Mouse (Mus musculus) 3T3-L1 (cell line): Measurements from ENCODE around the gene Ccdc6.

Experiments used
- DNase-seq: peaks from one replicate; pipeline ENCODE4 v3.0.0-alpha.2; 2015; ENCODE audit warnings: low read depth, low spot score

Ccdc6 gene

DNA sequence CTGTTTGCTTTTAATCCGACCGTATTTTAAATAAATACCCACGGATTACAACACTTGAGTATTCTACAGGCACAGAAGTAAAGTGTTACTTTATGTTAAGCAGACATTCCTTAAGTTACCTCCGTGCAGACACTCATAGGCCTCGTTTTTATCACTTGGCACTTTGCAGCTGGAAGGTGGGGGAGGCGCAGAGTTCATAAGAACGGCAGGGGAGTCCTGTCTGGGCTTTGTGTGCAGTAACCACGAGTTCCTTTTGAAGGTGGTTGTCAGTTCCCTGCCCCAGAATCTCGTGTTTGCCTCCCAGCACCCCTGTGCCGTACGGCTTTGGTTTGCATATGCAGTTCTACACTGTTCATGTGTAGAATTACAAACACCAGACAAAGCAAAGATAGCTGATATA, 70.7 kb downstream of the Ccdc6 start:
- DNase-seq: no peak

DNA sequence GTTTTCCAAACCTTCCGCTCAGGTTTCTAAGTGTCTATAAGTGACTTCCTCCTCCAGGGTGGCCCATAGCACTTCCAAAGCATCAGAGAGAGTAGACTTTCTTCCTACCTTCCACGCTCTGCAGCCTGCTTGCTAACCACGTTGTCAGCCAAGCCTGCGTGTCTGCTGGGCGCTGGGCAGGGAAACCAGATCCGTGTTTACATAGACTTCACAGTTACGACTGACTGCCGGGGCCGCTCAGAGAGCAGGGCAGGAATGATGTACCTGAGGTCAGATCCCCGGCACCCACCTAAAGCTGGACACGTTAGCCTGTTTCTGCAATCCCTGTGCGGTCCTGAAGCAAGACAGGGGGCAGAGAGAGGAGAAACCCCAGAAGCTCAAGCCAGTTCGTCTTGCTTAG, 71.5 kb downstream of the Ccdc6 start:
- no peak for DNase-seq

DNA sequence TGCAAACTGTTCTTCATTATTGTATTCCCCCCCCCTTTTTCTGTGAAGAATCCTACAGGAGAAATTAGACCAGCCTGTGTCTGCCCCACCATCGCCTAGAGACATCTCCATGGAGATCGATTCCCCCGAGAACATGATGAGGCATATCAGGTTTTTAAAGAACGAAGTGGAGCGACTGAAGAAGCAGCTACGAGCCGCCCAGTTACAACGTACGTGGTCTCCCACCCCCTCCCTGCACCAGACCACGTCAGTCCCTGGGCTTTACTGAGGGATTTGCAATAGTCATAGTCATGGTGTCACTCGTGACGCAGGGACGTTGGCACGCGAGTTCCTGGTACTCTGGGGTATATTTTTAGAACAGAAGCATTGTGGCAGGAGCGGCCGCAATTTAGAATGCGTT, 72.1 kb downstream of the Ccdc6 start:
- DNase-seq: no peak

DNA sequence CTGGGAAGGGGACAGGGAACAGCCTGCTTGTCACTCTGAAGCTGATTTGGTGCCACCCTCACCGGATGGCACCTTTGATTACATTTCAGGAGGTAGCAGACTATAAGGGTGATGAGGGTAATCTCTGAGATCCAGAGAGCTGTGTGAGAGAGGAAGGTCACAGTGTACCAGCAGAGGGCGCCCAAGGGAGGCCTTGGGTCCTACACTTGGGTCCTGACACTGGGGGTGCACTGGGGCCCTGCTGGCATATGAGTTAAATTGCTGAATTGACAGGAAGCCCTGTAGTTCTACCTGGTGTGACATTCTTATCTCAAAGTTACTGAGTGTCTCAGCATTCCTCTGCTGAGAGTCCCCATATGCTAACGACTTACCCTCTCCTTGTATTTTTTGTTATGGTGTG, 76.4 kb downstream of the Ccdc6 start:
- DNase-seq: peak; percentile 64

DNA sequence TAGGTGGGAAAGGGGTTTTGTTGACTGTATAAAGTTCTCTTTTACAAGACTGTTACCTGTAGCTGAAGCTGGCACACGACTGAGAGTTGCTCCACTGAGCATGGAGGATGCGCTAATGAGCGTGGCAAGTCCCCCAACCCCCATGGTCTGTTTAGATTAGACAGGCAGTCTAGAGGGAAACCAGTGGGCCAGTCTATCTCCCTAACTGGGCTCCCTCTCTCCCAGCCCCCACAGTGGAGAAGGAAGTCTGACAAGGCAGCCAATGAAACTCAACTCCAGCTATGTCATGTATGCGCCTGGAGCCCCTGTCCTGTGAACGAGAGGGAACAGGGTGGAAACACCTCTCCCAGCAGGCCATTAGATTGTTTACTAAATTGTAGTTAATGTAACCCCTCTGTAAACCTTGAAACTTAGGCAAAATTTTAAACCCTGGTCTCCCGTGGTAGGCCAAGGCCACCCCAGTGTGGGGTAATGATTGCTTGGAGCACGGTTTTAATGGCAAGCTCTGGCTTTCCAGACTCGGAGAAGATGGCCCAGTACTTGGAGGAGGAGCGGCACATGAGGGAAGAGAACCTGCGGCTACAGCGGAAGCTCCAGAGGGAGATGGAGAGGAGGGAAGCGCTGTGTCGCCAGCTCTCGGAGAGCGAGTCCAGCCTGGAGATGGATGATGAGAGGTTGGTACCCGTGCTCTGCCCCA, 77.7 kb downstream of the Ccdc6 start:
- DNase-seq: no peak

DNA sequence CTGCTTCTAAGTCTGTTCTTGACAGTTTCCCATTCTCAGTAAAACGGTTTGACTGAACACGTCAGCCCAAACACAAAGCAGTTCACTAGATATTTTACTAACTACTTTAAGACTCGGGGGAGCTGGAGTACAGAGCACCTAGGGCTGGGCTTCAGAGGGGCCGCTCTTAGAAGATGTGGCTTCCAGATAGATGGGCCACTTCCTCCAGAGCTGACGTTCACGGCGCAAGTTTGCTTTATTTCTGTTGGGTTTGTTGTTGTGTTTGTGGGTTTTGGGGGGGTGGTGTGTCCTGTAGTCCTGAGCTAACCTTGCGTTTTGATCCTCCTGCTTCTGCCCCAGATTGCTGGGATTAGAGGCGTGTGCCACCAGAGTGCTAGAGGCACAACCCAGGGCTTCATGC, 83.8 kb downstream of the Ccdc6 start:
- no peak for DNase-seq

DNA sequence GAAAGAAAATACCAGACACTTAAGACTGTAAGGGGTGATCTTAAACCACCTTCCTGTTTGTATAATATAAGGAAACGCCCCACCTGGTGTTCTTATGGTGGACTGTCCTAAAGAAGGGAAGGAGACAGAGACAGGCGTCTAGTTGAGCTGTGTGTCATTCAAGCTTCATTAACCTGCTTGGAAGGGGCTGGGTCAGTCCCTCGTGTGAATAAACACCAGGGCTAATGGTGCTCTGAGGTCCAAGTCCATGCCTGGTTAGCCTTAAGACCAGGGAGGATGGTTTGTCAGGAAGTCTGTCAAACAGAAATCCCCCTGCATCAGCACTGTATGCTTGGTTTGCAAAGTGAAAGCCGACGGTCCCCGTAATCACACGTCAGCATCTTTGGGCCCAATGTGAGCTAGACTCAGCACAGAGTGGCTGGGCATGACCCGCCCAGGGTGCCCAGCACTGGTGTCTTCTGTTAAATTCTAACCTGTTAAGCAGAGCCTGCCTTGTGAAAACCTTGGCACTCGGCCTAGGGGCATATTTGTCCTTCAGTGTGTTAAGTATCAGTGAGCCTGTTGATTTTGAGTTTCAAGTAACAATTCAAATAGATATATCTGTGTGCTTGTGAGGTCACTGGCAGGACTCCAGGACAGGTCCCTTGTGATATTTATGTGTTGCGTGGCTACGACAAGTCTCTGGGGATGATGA, 84.5 kb downstream of the Ccdc6 start:
- no peak for DNase-seq

DNA sequence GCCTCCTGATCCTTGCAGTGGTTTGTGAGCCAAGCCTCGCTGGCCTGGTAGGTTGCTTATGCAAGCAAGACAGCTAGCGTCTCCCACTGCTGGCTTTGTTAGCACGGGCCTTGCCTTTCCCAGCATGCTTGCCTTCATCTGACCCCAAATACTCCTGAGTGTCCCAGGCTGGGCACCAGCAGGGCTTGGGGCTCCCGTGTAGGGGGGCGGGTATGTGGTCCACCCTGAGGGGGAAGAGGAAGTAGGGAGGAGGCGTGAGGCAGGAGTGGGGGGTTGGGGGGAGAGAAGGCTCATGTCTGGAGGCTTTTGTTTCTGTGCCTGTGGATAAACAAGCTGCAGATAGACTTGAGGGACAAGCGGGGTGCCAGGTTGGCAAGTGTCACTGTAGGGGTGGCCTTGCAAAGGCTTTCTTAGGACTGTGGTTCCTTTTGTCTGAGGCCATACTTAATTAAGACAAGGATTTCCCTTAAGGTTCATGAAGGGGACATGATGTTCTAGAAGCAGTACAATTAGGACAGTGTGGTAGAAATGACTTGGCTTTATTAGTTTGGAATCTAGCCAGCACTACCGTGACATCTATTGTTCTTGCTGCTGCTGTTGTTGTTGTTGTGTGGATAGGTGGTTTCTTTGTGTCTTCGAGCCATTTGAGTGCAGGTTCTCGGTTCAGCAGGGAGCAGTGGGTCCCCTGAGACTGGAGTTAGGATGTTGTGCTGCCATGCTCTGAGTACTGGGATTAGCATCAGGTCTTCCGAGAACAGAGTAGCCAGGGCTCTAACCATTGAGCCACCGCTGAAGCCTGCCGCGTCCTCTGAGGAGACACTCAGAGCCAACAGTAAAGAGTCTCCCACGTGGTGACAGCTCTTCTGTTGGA, 86.5 kb downstream of the Ccdc6 start:
- no peak for DNase-seq

DNA sequence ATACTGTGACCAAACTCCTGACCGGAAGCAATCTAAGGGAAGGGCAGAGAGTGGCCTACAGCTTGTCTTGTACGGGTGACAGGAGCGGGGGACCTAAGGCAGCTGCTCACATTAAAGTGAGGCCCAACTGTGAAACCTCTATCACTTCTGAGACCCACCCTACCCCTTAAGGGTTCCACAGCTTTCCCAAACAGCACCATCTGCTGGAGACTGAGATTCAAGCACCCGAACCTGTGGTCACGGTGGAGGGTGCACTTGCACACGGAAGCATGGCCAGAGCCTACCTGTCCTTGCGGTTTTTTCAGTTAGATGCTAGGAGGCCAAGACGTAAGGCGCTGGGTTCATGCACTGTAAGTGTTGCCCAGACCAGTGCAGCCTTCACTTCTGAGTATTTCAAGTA, 89.2 kb downstream of the Ccdc6 start:
- DNase-seq: peak; percentile 19

DNA sequence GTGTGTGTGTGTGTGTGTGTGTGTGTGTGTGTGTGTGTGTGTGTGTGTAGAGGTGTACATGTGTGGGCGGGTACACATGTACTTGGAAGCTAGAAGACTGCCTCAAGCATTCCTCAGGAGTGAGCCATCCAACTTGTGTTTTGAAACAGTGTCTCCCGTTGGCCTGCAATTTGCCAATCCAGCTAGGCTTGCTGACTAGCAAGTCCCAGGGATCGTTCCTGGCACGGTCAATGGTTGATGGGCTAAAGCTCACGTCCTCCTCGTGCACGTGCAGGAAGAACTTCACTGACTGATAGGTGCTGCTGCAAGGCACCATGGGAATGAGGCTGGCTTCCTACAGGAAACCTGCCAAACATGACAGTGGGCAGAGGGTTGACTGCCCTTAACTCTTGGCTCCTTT, 89.7 kb downstream of the Ccdc6 start:
- peak; percentile 19 for DNase-seq

DNA sequence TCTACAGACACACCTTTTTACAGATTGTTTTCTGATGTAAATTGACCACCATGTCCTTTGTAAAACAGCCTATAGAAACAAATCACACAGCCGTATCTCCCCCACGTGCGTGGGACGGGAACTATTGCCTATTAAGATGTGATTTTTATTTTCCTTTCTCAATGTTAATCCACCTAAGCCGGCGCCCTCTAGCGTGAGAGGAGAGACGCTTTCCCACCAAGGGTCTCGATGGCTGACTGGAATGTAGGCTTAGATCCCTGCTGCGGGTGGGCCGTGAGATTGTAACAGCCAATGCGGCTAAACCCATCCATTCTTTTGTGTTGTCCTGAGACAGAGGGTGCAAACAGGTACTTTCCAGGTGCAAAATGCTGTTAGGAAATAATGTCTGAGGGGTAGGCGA, 92.9 kb downstream of the Ccdc6 start:
- DNase-seq: no peak

DNA sequence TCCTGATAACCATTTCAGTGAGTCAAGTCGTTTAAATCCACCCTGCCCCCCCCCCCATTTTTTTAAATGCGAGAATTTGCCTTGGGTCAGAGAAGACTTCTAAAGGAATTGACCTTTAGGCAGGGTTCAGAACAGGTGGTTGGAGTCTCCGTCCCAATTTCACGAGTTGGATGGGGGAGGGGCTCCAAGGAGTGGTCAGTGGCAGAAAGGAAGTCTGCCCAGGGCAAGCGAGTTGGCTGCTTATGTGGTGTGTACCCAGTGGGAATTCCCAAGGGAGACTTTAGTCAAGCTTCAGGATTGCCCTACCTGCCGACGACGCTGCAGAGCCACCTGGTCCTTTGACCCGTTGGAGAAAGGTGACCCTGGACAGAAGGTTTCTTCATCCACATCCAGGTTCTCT, 97.4 kb downstream of the Ccdc6 start:
- no peak for DNase-seq

DNA sequence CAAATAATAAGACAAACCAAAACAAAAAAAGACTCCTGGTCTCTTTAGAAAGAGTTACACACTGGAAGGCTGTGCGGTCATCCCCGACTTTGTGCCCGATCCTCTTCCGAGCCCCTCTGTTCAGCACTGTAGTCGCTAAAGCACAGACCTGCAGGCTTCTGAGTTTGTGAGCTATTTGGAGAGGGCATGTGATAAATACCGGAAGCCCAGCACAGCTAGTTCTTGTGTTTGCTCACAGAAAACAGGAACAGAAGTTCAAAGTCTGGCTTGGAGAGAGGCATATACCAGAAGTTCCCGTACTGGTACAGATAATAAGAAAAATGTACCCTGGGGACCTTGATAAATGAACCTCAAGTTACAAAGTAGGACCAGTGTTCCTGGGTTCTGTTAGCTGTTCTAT, 98.4 kb downstream of the Ccdc6 start:
- DNase-seq: no peak

DNA sequence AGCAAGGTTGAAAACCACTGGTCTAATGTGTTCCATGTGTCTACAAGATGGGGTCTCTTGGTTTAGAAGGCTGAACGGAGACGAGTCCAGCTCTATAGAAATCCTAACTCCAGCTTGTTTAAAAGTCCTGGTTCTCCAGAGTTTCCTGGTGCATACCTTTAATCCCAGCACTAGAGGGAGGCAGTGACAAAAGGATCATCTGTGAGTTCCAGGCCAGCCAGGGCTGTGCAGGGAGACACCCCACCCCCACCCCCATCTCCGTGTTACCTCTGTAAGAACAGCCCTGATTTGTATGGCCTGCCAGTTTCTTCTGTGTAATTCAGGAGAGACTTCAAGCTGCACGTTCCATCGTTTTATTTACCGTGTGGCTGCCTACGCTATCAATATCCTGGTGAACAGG, 98.9 kb downstream of the Ccdc6 start:
- DNase-seq: peak; percentile 44

DNA sequence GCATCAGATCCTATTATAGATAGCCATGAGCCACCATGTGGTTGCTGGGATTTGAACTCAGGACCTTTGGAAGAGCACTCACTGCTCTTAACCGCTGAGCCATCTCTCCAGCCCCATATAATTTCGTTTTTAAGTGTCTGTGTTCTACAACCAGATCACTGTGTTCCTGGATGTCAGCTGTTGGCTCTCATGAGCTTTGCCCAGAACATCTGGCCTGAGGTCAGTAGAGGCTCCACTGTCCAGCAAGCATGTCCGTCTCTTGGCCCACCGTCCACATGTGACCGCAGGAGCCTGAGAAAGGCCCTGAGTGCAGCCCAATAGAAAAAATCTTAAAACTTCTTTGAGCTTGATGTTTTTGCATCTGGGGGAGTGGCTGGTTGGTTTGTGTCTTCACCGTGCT, 99.7 kb downstream of the Ccdc6 start:
- DNase-seq: no peak

DNA sequence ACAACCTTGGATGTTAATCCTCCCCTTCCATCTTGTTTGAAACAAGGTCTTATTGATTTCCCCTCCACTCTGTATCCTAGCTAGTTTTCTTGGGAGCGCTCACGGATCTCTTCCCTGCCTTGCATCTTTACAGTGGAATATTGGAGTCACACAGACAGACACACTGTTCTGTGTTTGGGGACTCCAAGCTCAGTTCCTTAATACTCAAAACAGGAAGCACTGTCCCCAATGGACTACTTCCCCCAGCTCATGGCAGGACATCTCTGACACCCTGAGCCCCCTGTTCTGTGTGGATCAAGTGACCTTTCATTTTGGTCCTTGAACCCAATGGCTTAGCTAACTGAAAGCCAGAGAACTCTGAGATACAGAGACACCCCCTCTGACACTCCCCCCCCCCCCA, 100.7 kb downstream of the Ccdc6 start:
- no peak for DNase-seq

DNA sequence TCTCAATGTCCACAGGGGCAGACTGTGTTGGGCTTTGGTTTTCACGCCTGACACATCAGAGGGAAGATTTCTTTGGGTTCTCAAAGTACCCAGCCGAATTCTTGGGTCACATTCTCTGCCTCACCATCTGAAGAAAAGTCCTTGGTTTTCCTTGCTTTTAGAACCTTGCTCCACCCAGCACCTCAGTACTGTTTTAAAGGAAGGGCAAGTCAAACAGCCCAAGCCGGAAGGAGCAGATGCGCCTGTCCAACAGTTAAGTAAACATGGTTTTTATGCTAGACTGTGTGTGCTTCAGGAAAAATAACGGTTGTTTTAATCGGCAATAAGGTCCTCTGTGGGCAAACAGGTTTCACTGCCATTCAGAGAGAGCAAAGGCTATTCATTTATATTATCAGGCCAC, 101.1 kb downstream of the Ccdc6 start:
- DNase-seq: no peak

DNA sequence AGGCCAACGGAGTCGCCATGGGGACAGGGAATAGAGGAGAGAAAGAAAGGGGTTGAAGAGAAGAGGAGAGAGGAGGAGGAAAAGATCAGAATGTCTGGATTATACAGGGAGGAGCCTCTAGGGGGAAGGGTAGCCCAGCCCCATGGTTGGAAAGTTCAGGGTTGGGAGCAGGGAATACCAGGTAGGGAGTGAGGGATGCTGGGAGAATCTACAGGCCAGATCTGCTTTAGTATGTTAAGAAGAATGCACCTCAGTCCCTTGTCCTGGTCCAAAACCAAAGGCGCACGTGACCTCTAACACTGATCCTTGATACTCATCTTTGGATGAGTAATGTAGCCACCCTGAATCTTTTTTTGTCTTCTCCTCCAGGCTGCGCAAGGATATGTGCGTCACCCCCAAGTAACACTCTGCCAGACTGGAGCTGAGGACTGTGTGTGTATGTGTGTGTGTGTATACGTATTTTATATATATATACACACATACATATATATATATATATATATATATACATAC, 102.1 kb downstream of the Ccdc6 start:
- no peak for DNase-seq

DNA sequence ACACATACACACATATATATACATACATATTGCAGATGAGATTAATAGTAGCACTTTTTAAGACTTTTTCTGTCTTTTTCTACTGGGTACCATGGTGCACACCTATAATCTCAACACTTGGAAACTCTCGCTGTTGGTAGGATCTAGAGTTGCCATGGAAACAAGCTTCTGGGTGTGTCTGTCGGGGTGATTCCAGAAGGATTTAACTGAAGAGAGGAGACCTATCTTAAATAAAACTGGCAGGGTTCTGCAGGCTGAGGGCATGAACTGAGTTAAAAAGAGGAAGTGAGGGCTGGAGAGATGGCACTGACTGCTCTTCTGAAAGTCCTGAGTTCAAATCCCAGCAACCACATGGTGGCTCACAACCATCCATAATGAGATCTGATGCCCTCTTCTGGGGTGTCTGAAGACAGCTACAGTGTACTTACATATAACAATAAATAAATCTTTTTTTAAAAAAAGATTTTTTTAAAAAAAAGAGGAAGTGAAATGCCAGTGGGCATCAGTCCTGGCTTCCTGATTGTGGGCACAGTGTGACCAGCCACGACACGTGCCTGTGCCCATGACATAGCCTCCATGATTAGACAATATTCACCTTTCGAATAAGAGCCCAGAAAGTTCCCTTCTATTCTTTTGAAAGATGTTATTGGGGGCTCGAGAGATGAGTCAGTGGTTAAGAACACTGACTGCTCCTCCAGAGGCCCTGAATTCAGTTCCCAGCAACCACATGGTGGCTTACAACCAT, 102.7 kb downstream of the Ccdc6 start:
- DNase-seq: no peak

DNA sequence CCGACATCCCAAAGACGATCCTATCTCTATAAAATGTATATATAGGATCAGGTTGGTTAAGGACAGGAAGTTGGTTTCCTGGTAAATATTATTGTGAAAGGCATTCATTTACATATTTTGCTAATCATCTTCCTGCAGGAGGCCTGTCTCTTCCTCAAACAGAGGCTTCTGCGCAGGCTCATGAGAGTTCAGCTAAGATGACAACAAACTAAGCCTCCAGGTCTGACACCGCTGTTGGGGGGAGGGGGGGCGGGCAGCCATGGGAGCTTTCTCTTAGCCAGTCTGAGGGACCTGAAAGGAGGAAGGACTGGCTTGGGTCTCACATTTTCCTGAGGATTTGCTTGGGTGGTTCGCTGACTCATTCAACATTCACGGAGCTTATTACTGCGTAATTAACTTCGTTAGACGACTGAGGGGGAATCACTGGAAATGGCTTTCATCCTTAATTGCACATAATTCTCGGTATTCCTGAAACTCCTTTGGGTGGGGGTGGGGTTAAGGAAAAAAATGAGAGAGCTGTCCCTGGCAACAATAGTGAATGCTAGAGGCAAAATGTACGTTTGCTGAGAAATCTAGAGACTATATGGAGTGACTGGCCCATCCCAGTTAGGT, 104.1 kb downstream of the Ccdc6 start:
- DNase-seq: no peak
